Mouse (Mus musculus) cerebellum, adult 2 months (tissue): ENCODE measurements at regions not wholly inside any gene's neighbourhood (a gene's known extent, or its start where the extent isn't known, plus 50 kb on each side); places are given as distances from the start of the nearest gene placed in this dataset.

Source experiments
- CTCF ChIP-seq: fragments of 200-500 bp; IDR thresholded peaks from 2 replicates; pipeline ENCODE4 v1.5.1; 2011; ENCODE audit warnings: low read depth, mild to moderate bottlenecking, control low read depth, low read length, moderate library complexity, borderline replicate concordance; ENCODE audit not compliant: insufficient read depth
- POLR2A ChIP-seq: fragments of 200-500 bp; IDR thresholded peaks from 2 replicates; pipeline ENCODE4 v1.6.1; 2011; ENCODE audit warnings: low read length, control low read depth, borderline replicate concordance; ENCODE audit not compliant: insufficient read depth

- TF ChIP-seq CTCF (no peak), POLR2A (no peak)
Measured at GRCm38 (mm10) chr2:56714568-56714967, 409.2 kb downstream of the Nr4a2 start.
